Mouse (Mus musculus) small intestine, adult 2 months (tissue): ENCODE measurements at regions not wholly inside any gene's neighbourhood (a gene's known extent, or its start where the extent isn't known, plus 50 kb on each side); places are given as distances from the start of the nearest gene placed in this dataset.

Experiments used
- CTCF ChIP-seq: fragments of 200-500 bp; IDR thresholded peaks from 2 replicates; pipeline ENCODE4 v1.5.1; 2012; ENCODE audit warnings: low read depth, mild to moderate bottlenecking, control low read depth, inconsistent platforms, low read length, moderate library complexity, mixed read lengths; ENCODE audit not compliant: insufficient replicate concordance, insufficient read length; ENCODE audit errors: extremely low read depth
- POLR2A ChIP-seq: fragments of 200-500 bp; IDR thresholded peaks from 2 replicates; pipeline ENCODE4 v1.6.1; 2012; ENCODE audit warnings: low read depth, mild to moderate bottlenecking, control low read depth, inconsistent platforms, low read length, moderate library complexity

- TF ChIP-seq CTCF (no peak), POLR2A (no peak)
Observed at GRCm38 (mm10) chr2:116980692-116981091, 102.2 kb downstream of the Tmco5 start.
